Mouse (Mus musculus): ENCODE measurements at regions not wholly inside any gene's neighbourhood (a gene's known extent, or its start where the extent isn't known, plus 50 kb on each side); places are given as distances from the start of the nearest gene placed in this dataset.

DNA sequence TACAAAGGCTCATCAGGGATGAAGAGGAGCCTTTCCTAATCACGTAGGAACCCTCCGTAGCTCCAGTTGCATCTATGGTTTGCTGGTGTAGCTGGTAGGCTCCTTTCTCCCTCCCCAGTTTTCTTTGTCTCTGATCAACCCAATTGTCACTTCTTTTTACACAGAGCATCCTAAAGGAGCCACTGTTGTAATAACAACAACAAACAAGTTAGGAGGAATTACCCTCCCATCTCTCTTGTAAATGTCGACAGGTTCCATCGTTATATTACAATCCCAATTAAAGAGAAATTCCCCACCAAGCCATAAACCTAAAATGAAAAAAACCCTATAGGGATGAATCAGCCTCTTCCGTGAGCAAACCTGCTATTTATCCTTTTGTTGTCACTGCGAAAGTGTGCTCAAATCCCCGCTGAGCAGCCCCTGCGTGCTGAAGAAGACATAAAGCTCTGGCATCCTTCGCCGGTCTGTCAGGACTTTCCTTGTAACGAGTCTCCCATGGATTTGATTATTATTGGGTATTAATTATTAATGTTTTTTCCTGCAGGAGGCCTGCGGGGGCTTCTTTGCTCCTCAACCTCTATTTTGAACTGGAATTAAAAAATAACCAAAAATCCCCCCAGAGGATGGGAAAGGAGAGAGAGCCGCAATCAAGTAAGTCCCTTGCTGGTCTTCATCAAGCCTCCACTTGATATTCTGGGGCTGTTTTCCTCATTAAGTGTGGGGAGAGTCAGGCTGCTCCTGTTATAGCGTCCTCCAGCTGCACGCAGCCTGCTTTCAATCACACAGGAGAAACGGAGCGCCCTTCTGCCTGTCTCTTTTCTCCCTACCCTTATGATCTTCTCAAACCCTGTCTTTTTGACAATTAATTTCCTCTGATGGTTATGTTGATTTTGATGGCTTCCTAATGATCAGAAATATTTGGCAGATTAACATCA lies 619.1 kb upstream of the Camk1g start:
- ATAC-seq (ENCODE audit: insufficient number of reproducible peaks, low FRiP score, low TSS enrichment, low read depth): no peak
- no peak overlapping the region for H3K4me2 ChIP-seq

GRCm38 (mm10) chr1:193980571-193980970 lies 610.5 kb upstream of the Camk1g start:
- 82% methylated on average over 4 of the region's 4 CpGs for WGBS
- Histone ChIP-seq H3K4me2 (no peak overlapping the region), H3K4me1 (no peaks in the 10 kb centered on the region), H3K9ac (no peak overlapping the region), H3K9me3 (no peaks in the 10 kb centered on the region), H3K27ac (no peak overlapping the region), H3K36me3 (no peaks in the 10 kb centered on the region), H3K27me3 (no peaks in the 10 kb centered on the region), H3K4me3 (no peak overlapping the region)
- no peak for ATAC-seq (ENCODE audit: insufficient number of reproducible peaks, low FRiP score, low TSS enrichment, low read depth)

More for the DNA sequence above, 619.1 kb upstream of the Camk1g start:
- Histone ChIP-seq H3K9me3 (no peaks in the 10 kb centered on the region), H3K4me3 (no peak overlapping the region), H3K4me1 (peaks cover 7% of the 10 kb centered on the region; the same call in 1 of the 2 replicates), H3K27ac (no peak overlapping the region), H3K27me3 (peaks cover 11% of the 10 kb centered on the region), H3K36me3 (no peaks in the 10 kb centered on the region), H3K9ac (no peak overlapping the region)
- 13% methylated on average over 17 of the region's 17 CpGs for WGBS

GRCm38 (mm10) chr1:193971537-193971936 lies 601.4 kb upstream of the Camk1g start:
- WGBS: 30% methylated on average over 1 of the region's 1 CpGs
- ATAC-seq (ENCODE audit: insufficient number of reproducible peaks, low FRiP score, low TSS enrichment, low read depth): 0 out of 2 replicates have a peak, but pooled peaks have one; percentile 10
- no peak overlapping the region for H3K27ac ChIP-seq

DNA sequence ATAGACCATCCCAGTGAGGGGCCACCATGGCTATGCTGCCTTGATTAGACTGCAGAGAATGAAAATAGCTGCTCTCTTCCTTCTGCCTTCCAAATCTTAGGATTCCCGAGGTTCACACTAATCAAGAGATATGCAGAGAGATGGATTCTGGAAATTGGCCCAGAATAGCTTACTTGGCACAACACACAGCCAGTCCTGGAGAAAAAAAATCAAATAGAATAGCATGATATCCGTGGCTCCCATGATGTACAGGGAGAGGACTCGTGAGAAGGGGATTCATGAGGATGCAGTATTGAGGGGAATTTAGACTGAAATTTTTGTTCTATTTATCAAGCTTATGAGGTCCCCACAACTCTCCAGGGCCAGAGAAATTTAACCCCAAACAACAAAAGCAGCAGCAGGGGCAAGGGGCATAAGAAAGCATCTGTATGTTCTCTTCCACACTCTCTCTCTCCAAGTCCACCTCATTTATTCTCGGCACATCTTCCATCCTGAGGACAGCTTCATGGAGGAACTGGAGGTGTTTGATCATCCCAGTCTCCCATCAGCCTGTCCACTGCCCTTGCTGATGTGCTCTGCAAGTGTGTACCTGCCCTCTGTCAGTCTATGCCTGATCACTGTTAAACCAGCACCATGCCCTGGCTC lies 599.3 kb upstream of the Camk1g start:
- H3K27me3 ChIP-seq: no peaks in the 10 kb centered on the region
- no peaks in the 10 kb centered on the region for H3K36me3 ChIP-seq
- ATAC-seq (ENCODE audit: insufficient number of reproducible peaks, low FRiP score, low TSS enrichment, low read depth): no peak
- H3K4me2 ChIP-seq: no peak overlapping the region
- H3K27ac ChIP-seq: no peak overlapping the region
- 66% methylated on average over 4 of the region's 4 CpGs for WGBS
- 0 out of 2 replicates have a peak, but pooled peaks cover 5% of the 10 kb centered on the region for H3K4me1 ChIP-seq
- no peak overlapping the region for H3K9ac ChIP-seq
- no peaks in the 10 kb centered on the region for H3K9me3 ChIP-seq
- H3K4me3 ChIP-seq: no peak overlapping the region

More at GRCm38 (mm10) chr1:193971537-193971936, 601.4 kb upstream of the Camk1g start:
- Histone ChIP-seq H3K4me2 (no peak overlapping the region), H3K9me3 (no peaks in the 10 kb centered on the region), H3K4me1 (0 out of 2 replicates have a peak, but pooled peaks cover 5% of the 10 kb centered on the region), H3K27me3 (no peaks in the 10 kb centered on the region), H3K4me3 (no peak overlapping the region), H3K36me3 (no peaks in the 10 kb centered on the region), H3K9ac (no peak overlapping the region)

GRCm38 (mm10) chr1:193967957-193968926 lies 598.1 kb upstream of the Camk1g start:
- Histone ChIP-seq H3K9me3 (no peaks in the 10 kb centered on the region), H3K4me1 (0 out of 2 replicates have a peak, but pooled peaks cover 5% of the 10 kb centered on the region), H3K4me3 (no peak overlapping the region), H3K4me2 (no peak overlapping the region), H3K36me3 (no peaks in the 10 kb centered on the region), H3K27ac (no peak overlapping the region), H3K9ac (no peak overlapping the region), H3K27me3 (no peaks in the 10 kb centered on the region)
- no peak for ATAC-seq (ENCODE audit: insufficient number of reproducible peaks, low FRiP score, low TSS enrichment, low read depth)
- WGBS: 51% methylated on average over 4 of the region's 4 CpGs

- 0 out of 2 replicates have a peak, but pooled peaks cover 5% of the 10 kb centered on the region for H3K4me1 ChIP-seq
- H3K4me3 ChIP-seq: no peak overlapping the region
- no peaks in the 10 kb centered on the region for H3K27me3 ChIP-seq
- H3K36me3 ChIP-seq: no peaks in the 10 kb centered on the region
- WGBS: 66% methylated on average over 1 of the region's 1 CpGs
- H3K9ac ChIP-seq: no peak overlapping the region
- ATAC-seq (ENCODE audit: insufficient number of reproducible peaks, low FRiP score, low TSS enrichment, low read depth): no peak
- H3K27ac ChIP-seq: no peak overlapping the region
- no peak overlapping the region for H3K4me2 ChIP-seq
- H3K9me3 ChIP-seq: no peaks in the 10 kb centered on the region
Observed at GRCm38 (mm10) chr1:193966652-193967555, 596.8 kb upstream of the Camk1g start.

DNA sequence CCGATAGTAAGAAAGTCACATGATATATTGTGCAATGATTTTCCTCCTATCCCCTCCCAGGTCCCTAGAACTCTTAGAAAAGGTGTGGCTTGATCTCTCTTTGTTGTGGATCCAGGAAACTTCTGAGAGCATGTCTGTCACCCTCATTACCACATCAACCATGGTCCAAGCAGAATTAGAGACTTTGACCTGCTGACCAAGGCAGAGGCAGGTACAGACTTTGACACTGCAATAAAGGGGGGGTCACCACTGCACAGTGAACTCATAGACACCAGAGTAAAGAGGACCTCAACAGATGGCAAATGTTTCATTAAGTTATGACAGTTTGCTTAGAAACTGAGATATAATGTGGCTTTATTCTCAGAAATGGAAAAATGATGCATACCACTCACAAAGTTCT lies 595.2 kb upstream of the Camk1g start:
- Histone ChIP-seq H3K27ac (no peak overlapping the region), H3K9me3 (no peaks in the 10 kb centered on the region), H3K4me2 (no peak overlapping the region), H3K9ac (no peak overlapping the region), H3K4me3 (no peak overlapping the region), H3K4me1 (no peaks in the 10 kb centered on the region), H3K36me3 (no peaks in the 10 kb centered on the region), H3K27me3 (no peaks in the 10 kb centered on the region)
- ATAC-seq (ENCODE audit: insufficient number of reproducible peaks, low FRiP score, low TSS enrichment, low read depth): no peak
- 83% methylated on average over 1 of the region's 1 CpGs for WGBS

- no peaks in the 10 kb centered on the region for H3K27me3 ChIP-seq
- no peaks in the 10 kb centered on the region for H3K4me1 ChIP-seq
- no peaks in the 10 kb centered on the region for H3K9me3 ChIP-seq
- no peak overlapping the region for H3K27ac ChIP-seq
- no peak overlapping the region for H3K4me2 ChIP-seq
- H3K36me3 ChIP-seq: no peaks in the 10 kb centered on the region
- H3K4me3 ChIP-seq: no peak overlapping the region
- no peak for ATAC-seq (ENCODE audit: insufficient number of reproducible peaks, low FRiP score, low TSS enrichment, low read depth)
- no peak overlapping the region for H3K9ac ChIP-seq
Observed at GRCm38 (mm10) chr1:193951936-193952335, 581.8 kb upstream of the Camk1g start.

DNA sequence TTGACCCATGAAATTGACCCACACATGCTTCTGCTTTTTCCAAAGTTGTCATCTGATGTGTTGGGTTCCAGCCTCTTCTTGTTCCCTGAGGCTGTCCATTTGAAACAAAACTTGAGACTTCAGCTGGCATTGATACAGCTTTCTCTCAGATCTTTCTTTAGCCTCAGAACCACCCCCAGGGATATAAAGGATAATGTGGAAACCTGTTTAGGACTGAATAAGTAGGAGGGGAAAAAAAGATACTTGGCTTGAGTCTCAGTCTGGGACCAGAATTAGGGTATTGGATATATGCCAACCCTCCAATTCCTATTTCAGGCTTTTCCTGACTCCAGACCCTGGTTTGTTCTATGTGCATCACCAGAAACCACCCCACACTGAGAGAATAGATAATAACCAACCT lies 579.7 kb upstream of the Camk1g start:
- Histone ChIP-seq H3K4me1 (no peaks in the 10 kb centered on the region), H3K4me2 (no peak overlapping the region), H3K4me3 (no peak overlapping the region), H3K9me3 (no peaks in the 10 kb centered on the region), H3K36me3 (no peaks in the 10 kb centered on the region), H3K9ac (no peak overlapping the region), H3K27ac (no peak overlapping the region), H3K27me3 (no peaks in the 10 kb centered on the region)
- ATAC-seq (ENCODE audit: insufficient number of reproducible peaks, low FRiP score, low TSS enrichment, low read depth): no peak

- no peak overlapping the region for H3K9ac ChIP-seq
- H3K27me3 ChIP-seq: no peaks in the 10 kb centered on the region
- no peaks in the 10 kb centered on the region for H3K36me3 ChIP-seq
- no peak for ATAC-seq (ENCODE audit: insufficient number of reproducible peaks, low FRiP score, low TSS enrichment, low read depth)
- no peaks in the 10 kb centered on the region for H3K4me1 ChIP-seq
- no peaks in the 10 kb centered on the region for H3K9me3 ChIP-seq
- WGBS: 63% methylated on average over 6 of the region's 6 CpGs
- no peak overlapping the region for H3K27ac ChIP-seq
- no peak overlapping the region for H3K4me3 ChIP-seq
- H3K4me2 ChIP-seq: no peak overlapping the region
Observed at GRCm38 (mm10) chr1:193946953-193947586, 577.0 kb upstream of the Camk1g start.
